Mouse (Mus musculus) mouse embryonic stem cell (cell line): ENCODE results near the gene Gprc5d.

ENCODE experiments used
- in situ Hi-C, 2 experiments: fragments of 300-500 bp; cut with MboI; formaldehyde crosslinking; loops; 1 replicate in 1 of 2; 3 replicates in 1 of 2; pipeline ENCODE4 v1.14.3; 2019 to 2020; ENCODE audit warnings: low sequenced_read_pairs in 2 of 2, low pct_unique_long_range_greater_than_20kb in 1 of 2, mixed read lengths in 1 of 2; ENCODE audit not compliant: unreplicated experiment in 1 of 2

Gprc5d gene

GRCm38 (mm10) chr6:135118183-135118582, at the start of gene Gprc5d:
TSS of gene Gprc5d (minus strand) at chr6:135118283.
- in situ Hi-C loops = no loop called here

- in situ Hi-C loops = no loop called here
These were observed 48.6 kb upstream of the Gprc5d start for GRCm38 (mm10) chr6:135166712-135167111.

GRCm38 (mm10) chr6:135166262-135166661, 48.2 kb upstream of the Gprc5d start:
- in situ Hi-C loops = no loop called here

- in situ Hi-C loops = no loop called here
These were observed 47.6 kb upstream of the Gprc5d start for GRCm38 (mm10) chr6:135165706-135166105.

GRCm38 (mm10) chr6:135165191-135165590, 47.1 kb upstream of the Gprc5d start:
- in situ Hi-C loops = no loop called here

- in situ Hi-C loops = no loop called here
These were observed 44.8 kb upstream of the Gprc5d start for GRCm38 (mm10) chr6:135162861-135163260.

GRCm38 (mm10) chr6:135162311-135162710, 44.2 kb upstream of the Gprc5d start:
- in situ Hi-C loops = no loop called here

- in situ Hi-C loops = no loop called here
These were observed 43.3 kb upstream of the Gprc5d start for GRCm38 (mm10) chr6:135161356-135161755.

- in situ Hi-C loops = no loop called here
These were observed 40.4 kb upstream of the Gprc5d start for GRCm38 (mm10) chr6:135158509-135158908.

GRCm38 (mm10) chr6:135157496-135157895, 39.4 kb upstream of the Gprc5d start:
- in situ Hi-C loops = no loop called here

GRCm38 (mm10) chr6:135156597-135156996, 38.5 kb upstream of the Gprc5d start:
- in situ Hi-C loops = no loop called here

GRCm38 (mm10) chr6:135153719-135154118, 35.6 kb upstream of the Gprc5d start:
- in situ Hi-C loops = no loop called here

GRCm38 (mm10) chr6:135150311-135150710, 32.2 kb upstream of the Gprc5d start:
- in situ Hi-C loops = no loop called here

GRCm38 (mm10) chr6:135149722-135150121, 31.6 kb upstream of the Gprc5d start:
- in situ Hi-C loops = loop anchor here (5.0 to 10.0 kb wide), 3 partner anchors 52 to 135 kb away; partner anchors contain the start of gene Ddx47 (in 1 of the 2)

GRCm38 (mm10) chr6:135149175-135149574, 31.1 kb upstream of the Gprc5d start:
- in situ Hi-C loops = loop anchor here (5.0 to 10.0 kb wide), 3 partner anchors 52 to 134 kb away; partner anchors contain the start of gene Ddx47 (in 1 of the 2)

GRCm38 (mm10) chr6:135148506-135148905, 30.4 kb upstream of the Gprc5d start:
- in situ Hi-C loops = loop anchor here (5.0 to 10.0 kb wide), 3 partner anchors 51 to 134 kb away; partner anchors contain the start of gene Ddx47 (in 1 of the 2)

GRCm38 (mm10) chr6:135145976-135146375, 27.9 kb upstream of the Gprc5d start:
- in situ Hi-C loops = loop anchor here (5.0 to 10.0 kb wide), 3 partner anchors 49 to 131 kb away; partner anchors contain the start of gene Ddx47 (in 1 of the 2)

GRCm38 (mm10) chr6:135144516-135144915, 26.4 kb upstream of the Gprc5d start:
- in situ Hi-C loops = loop anchor here in 1 of 2 experiments (10.0 kb wide), 1 partner anchor 130 kb away; the partner anchor contains the start of gene Ddx47

GRCm38 (mm10) chr6:135143151-135143550, 25.1 kb upstream of the Gprc5d start:
- in situ Hi-C loops = loop anchor here in 1 of 2 experiments (10.0 kb wide), 1 partner anchor 128 kb away; the partner anchor contains the start of gene Ddx47

GRCm38 (mm10) chr6:135141451-135142147, 23.5 kb upstream of the Gprc5d start:
- in situ Hi-C loops = loop anchor here in 1 of 2 experiments (10.0 kb wide), 1 partner anchor 127 kb away; the partner anchor contains the start of gene Ddx47
